Mouse (Mus musculus) right cerebral cortex, postnatal 4 days (tissue): ENCODE measurements around the gene Trp53tg5.
A peak's percentile ranks its signal among the peaks of the same experiment; 100 is the strongest.

Source experiments
- DNase-seq: peaks from one replicate; pipeline ENCODE4 v3.0.0-alpha.2; 2022

Gene Trp53tg5

GRCm38 (mm10) chr2:164494126-164494525 lies 20.6 kb upstream of the Trp53tg5 start:
- no peak for DNase-seq

GRCm38 (mm10) chr2:164487812-164488211 lies 14.3 kb upstream of the Trp53tg5 start:
- DNase-seq: peak; percentile 42

GRCm38 (mm10) chr2:164487115-164487527 lies 13.6 kb upstream of the Trp53tg5 start:
- DNase-seq: no peak

- peak; percentile 70 for DNase-seq
These were observed 13.0 kb upstream of the Trp53tg5 start for GRCm38 (mm10) chr2:164486258-164487114.

GRCm38 (mm10) chr2:164485681-164486257 lies 12.2 kb upstream of the Trp53tg5 start, which contains the start of gene Dbndd2:
TSS of gene Dbndd2 (plus strand) at chr2:164486106.
- DNase-seq: peak; percentile 52

- peak; percentile 36 for DNase-seq
These were observed 3.3 kb downstream of the Trp53tg5 start for GRCm38 (mm10) chr2:164470254-164470653.

GRCm38 (mm10) chr2:164466787-164467186 lies 6.7 kb downstream of the Trp53tg5 start:
- DNase-seq: no peak

- no peak for DNase-seq
These were observed 8.4 kb downstream of the Trp53tg5 start for GRCm38 (mm10) chr2:164465161-164465560.

GRCm38 (mm10) chr2:164460745-164461551 lies 12.6 kb downstream of the Trp53tg5 start, which contains the start of gene Gm20458:
TSS of gene Gm20458 (plus strand) at chr2:164460967.
- DNase-seq: peak; percentile 91

- DNase-seq: no peak
These were observed 15.0 kb downstream of the Trp53tg5 start for GRCm38 (mm10) chr2:164458535-164458934.

- DNase-seq: no peak
These were observed 15.6 kb downstream of the Trp53tg5 start for GRCm38 (mm10) chr2:164457942-164458341.

GRCm38 (mm10) chr2:164456864-164457300 lies 16.6 kb downstream of the Trp53tg5 start, which contains the start of gene Sys1:
TSS of gene Sys1 (plus strand) at chr2:164456964.
- peak; percentile 14 for DNase-seq

GRCm38 (mm10) chr2:164456413-164456812 lies 17.1 kb downstream of the Trp53tg5 start:
- DNase-seq: no peak

GRCm38 (mm10) chr2:164455421-164456190 lies 17.9 kb downstream of the Trp53tg5 start:
- no peak for DNase-seq

GRCm38 (mm10) chr2:164454846-164455245 lies 18.7 kb downstream of the Trp53tg5 start:
- DNase-seq: no peak

- no peak for DNase-seq
These were observed 19.5 kb downstream of the Trp53tg5 start for GRCm38 (mm10) chr2:164453887-164454500.

GRCm38 (mm10) chr2:164453047-164453757 lies 20.3 kb downstream of the Trp53tg5 start:
- DNase-seq: no peak

- DNase-seq: no peak
These were observed 21.4 kb downstream of the Trp53tg5 start for GRCm38 (mm10) chr2:164452000-164452676.

- DNase-seq: no peak
These were observed 24.0 kb downstream of the Trp53tg5 start for GRCm38 (mm10) chr2:164449341-164450042.

GRCm38 (mm10) chr2:164448921-164449320 lies 24.6 kb downstream of the Trp53tg5 start:
- no peak for DNase-seq
